Mouse (Mus musculus): ENCODE results near the gene Eda2r.

- no peak for TF ChIP-seq CTCF (IDR thresholded peaks at IDR 0.05; ENCODE audit: low read depth, low read length)
- TF ChIP-seq POLR2A (IDR thresholded peaks at IDR 0.05; ENCODE audit: insufficient read depth, low read length) = no peak
- TF ChIP-seq EP300 (IDR thresholded peaks at IDR 0.05; ENCODE audit: insufficient read depth, low read depth, low read length) = no peak
Observed at GRCm38 (mm10) chrX:97368741-97369140, 8.3 kb downstream of the Eda2r start.

All from ES-Bruce4 (cell line).